Mouse (Mus musculus): ENCODE data around the gene Lamb3.

The Lamb3 gene

DNA sequence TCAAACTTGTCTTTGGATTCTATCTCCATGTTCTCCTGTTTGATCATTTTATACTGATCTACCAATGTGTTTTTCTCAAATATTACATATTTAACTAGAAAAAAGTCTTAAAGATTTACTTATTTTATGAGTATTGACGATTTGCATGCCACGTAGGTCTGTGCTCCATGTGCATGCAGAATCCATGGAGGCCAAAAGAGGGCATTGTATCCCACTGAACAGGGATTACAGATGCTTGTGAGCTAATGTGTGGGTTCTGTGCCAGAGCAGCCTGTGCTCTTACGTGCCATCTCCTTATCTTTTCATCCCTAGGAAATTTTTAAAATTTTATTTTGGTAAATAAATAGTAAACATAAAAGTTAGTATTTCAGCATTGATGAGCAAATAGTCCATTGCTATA lies 184.8 kb downstream of the Lamb3 start:
- DNase-seq = no peak
